ENCODE assay signal across 7 mouse cellular contexts in the genomic region with DNA sequence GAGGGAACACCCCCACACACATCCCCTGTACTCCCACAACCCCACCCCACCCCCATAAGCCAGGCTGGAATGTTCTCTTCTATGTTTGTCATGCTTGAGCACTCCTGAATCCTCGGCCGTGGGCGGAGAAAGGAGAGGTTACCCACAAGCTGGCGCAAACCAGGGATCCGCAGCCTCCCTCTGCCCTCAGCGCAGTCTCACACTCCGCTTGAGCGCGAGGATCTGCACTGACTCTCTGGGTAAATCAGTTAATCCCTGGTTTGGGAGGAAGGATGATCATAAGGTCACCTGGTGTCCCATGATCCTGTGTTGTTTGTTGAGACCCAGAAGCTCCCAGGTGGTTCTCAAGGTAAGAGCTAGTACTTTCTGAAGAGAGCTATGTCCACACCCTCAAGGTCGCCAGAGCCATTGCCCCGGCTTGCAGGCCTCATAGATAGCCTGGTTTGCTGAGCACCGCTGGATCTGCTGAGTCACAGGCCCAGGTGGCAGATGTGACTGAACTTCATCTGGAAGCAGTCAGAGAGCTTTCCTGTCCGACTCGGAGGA. TPM values are rescaled to one million over a fixed set of nuclear protein-coding genes. Genes with fewer than 3 reads are reported as not detected.
DNase-seq lines count a peak whose midpoint lies in the region; ATAC-seq lines count a peak whose summit lies in the region.

No protein-coding gene starts in this region.

- peak; percentile 76 for ATAC-seq in megakaryocyte-erythroid progenitor cell, adult 5-6 weeks (replicated peaks; ENCODE audit: low FRiP score, low TSS enrichment, poor library complexity, severe bottlenecking)

- DNase-seq in spleen, postnatal 14 days (ENCODE audit: low spot score in 2 of 2) = peak; percentile 33 to 42
- DNase-seq in spleen, adult 18-20 months = no peak
- DNase-seq in embryo, embryonic 11 days = peak; percentile 23
- DNase-seq in kidney, postnatal 25 days = peak; percentile 87 to 95
- DNase-seq in MN1 (ENCODE audit: low spot score) = no peak
- no peak for DNase-seq in cerebellum, postnatal 25 days

RNA-seq across cellular contexts. Expression of a gene that starts 15.0 kb away (rescaled TPM):
- total RNA-seq in megakaryocyte-erythroid progenitor cell, adult 5-6 weeks (2014; fragmentation: Nextera tagmentation) = 128 and 136 TPM in 2 replicates
- total RNA-seq in megakaryocyte-erythroid progenitor cell, adult 5-6 weeks (2017) = 100 and 113 TPM in 2 replicates

RNA-seq across cellular contexts. Expression of a gene that starts 31.1 kb away (rescaled TPM):
- 427 and 467 TPM in 2 replicates for total RNA-seq in megakaryocyte-erythroid progenitor cell, adult 5-6 weeks (2014; fragmentation: Nextera tagmentation)
- 212 and 218 TPM in 2 replicates for total RNA-seq in megakaryocyte-erythroid progenitor cell, adult 5-6 weeks (2017)

RNA-seq across cellular contexts. Expression of a gene that starts 36.0 kb away (rescaled TPM):
- 21.3 and 21.4 TPM in 2 replicates for total RNA-seq in megakaryocyte-erythroid progenitor cell, adult 5-6 weeks (2014; fragmentation: Nextera tagmentation)
- 15.1 and 19.0 TPM in 2 replicates for total RNA-seq in megakaryocyte-erythroid progenitor cell, adult 5-6 weeks (2017)

RNA-seq across cellular contexts. Expression of a gene that starts 56.6 kb away (rescaled TPM):
- 24.9 and 35.5 TPM in 2 replicates for total RNA-seq in megakaryocyte-erythroid progenitor cell, adult 5-6 weeks (2014; fragmentation: Nextera tagmentation)
- total RNA-seq in megakaryocyte-erythroid progenitor cell, adult 5-6 weeks (2017) = 22.7 and 27.9 TPM in 2 replicates

Comparison
In these comparisons a context has a peak if more than half of its experiments do, and no peak if none do; other contexts are left out.
1. DNase-seq: peak in spleen, postnatal 14 days (2 of 2), embryo, embryonic 11 days (single experiment) and kidney, postnatal 25 days (2 of 2); none in spleen, adult 18-20 months (0 of 2), MN1 (single experiment) and cerebellum, postnatal 25 days (0 of 2).